Mouse (Mus musculus): ENCODE results near the gene Tspan14.

Tspan14 gene

DNA sequence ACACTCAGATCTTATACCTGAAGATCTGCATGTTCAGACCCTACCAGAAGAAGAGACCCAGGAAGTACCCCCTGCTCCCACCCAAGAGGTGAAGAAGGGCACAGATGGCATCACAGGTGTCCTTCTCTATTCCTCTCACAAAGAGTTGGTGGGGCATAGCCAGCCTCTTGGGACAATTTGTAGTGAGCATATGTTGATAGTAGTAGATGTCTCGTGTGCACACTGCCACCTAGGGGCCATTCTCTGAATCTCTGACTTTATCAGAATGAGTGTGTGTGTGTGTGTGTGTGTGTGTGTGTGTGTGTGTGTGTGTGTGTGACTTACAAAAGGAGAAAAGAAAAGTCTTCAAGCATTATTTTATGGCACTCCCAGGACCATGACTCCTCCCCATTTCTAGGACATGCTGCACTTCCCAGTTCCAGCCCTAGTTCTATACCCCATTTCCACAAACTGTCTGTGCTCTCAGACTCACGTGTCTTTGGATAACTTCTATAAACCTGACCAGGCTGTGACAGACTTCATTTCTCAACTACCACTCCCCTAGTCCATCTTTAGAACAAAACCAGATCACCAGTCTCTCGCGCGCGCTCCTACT lies 8.6 kb upstream of the Tspan14 start:
- DNase-seq (ENCODE audit: low spot score in 2 of 2): peak; percentile 69 to 75

DNA sequence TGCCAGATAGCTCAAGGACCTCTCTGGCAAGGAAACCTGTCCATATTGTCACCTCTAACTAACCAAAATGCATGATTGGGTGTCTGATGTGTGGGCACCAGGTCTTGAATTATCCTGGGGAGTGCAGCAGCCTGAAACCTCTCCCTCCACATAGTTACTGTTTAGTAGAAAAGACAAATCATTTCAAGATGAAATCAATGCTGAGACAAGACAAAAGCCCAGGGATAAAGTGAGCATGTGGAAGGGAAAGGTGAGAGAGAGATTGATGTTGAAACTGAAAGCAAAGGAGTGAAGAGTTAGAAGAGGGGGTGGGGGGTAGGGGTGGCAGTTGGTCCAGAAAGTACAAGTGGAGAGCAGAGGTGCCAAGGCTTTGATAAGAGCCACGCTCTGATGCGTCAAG lies 1.4 kb upstream of the Tspan14 start:
- no peak for DNase-seq (ENCODE audit: low spot score in 2 of 2)

DNA sequence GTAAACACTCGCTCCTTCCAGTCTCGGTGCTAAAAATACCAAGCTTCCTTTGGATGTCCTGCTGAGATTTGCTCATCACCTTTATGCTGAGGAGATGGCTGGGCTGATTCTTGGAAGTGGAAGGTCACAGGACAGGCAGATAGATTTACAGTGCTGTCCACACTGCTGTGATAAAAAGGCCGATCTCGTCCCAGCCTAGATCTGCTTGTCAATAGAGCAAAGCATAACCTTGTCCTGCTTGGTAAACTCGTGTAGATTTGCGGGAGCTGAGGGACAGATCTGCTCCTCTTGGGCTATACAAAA lies 942 bp upstream of the Tspan14 start:
- no peak for DNase-seq (ENCODE audit: low spot score in 2 of 2)

DNA sequence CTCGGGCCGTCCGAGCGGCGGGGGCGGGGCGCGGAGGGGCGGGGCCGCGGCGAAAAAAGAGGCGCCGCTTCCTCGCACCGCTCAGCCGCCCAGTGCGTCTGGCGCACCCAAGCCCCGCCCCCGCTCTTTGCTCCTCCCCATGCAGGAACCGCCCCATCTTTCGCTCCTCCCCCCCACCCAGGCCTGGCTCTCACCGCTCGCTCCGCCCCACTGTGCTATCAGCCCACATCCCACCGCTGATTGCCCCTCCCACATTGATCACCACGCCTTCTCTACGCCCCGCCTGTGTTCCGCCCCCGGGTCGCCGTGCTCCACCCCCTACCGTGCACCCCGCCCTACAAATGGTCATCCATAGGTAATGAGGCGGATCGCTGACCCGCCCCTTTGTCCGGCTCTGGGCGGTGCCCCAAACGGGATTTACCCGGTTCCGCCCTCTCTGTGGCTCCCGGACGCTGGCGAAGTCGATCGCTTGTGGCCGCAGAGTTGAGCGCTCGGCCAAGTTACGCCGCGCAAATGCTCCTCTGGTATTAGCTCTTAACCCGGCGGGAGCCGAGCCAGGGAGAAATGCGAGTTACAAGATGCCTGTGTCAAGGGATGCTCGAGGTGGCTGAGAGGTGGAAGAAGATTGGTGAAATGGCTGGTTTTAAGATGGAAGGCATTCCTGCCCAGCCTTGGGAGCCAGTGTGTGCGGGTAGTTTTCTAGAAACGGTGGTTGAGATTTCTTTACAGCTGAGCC lies 423 bp upstream of the Tspan14 start:
- DNase-seq (ENCODE audit: low spot score in 2 of 2): peak; percentile 93 to 94

DNA sequence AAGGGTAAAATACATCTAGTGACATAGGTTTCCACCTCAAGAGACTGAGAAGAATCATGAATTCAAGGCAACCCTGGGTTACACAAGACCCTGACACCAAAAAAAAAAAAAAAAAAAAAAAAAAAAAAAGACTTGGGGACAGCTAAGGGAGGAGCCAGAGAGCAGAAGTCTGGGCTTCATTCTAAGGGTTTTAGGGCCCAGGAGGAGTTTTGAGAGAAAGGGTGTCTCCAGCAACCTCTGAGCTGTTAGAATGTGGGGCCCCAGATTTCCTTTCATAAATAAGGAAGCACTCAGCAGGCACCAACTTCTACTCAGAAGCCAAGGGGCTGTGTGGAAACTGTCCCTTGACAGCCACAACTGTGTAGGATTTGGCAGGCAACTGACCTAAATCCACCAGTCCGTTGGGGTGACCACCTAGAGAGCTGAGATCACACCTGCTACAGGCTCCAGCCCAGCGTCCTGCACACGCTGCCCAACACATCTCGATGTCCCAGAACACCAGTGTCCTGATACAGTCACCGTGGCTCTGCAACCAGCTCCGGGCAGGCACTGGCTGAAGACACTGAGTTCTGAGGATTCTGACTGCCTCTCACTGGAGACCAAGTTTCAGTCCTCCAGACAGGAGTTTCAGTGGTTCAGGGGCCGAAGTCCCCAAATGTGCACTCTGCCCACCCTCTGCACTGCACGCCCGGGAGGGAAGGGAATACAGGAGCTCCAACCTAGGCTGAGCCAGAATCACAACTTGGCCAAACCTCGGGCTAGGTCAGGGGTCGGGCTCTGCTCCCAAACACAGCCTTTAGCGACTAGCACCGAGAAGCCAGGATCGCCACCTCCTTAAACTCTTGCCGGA lies 875 bp downstream of the Tspan14 start:
- no peak for DNase-seq (ENCODE audit: low spot score in 2 of 2)

DNA sequence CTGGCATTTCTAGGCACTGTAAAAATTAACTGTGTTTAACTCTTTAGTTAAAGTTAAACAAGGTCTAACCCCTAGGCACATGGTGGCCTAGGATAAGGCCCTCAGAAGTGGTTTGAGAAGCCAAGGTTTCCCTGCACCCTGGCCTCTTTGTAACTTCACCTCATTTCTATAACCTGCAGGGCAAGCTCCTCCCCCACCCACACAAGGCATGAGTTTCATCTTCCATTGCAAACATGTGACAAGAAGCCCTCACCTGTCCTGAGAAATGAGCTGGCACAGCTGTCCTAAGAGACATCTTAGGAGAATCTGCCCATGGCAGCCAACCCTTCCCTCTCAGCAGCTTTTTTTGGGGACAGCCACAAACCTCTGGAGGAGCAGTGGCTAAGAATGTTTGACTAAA lies 1.7 kb downstream of the Tspan14 start:
- no peak for DNase-seq (ENCODE audit: low spot score in 2 of 2)

DNA sequence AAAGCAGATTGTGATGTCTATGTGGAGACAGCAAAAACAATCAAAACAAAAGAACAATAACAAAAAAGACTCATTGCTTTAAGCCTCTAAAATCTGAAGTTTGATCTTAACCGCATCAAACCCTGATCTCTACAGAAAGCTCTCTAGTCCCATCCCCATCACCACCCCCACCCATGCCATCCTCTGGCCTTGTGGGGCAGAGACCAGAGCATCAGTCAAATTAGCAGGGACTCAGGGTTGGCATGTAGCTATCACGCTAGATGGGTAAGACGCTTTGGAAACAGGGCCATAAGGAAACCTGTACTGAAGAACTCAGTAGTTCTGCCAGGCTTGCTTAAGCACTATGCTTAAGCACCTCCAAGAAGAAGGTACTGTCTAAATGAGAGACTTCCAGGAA lies 2.4 kb downstream of the Tspan14 start:
- no peak for DNase-seq (ENCODE audit: low spot score in 2 of 2)

DNA sequence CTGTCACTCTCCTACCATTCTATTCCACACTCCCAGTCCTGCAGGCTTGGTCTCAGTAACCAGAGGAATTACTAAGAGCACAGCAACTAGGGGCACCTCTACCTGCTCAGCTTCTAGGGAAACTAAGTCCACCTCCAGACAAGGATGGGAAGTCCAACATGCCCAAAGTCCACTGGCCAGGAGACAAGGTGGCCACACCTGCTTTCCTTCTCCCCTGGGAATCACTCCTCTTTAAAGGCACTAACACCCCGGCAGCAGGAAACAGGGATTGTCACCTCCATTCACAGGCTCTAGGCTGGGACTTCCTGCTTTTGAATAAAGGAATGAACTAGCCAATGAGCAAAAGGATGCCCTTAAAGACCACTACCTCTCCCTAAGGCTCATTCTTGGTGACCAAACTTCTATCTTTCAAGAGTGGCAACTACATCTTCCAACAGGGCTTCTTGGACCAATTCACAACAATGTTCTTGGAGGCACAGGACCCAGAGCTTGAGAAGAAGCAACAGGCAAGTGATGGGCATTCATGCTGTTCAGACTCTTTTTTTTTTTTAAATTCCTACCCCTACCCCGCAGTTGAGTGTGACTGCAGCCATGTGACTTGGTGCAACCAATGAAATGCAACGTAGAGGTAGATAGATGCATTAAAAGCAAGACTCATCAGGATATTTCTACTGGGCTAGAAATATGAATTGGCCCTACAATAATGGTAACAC lies 3.0 kb downstream of the Tspan14 start:
- no peak for DNase-seq (ENCODE audit: low spot score in 2 of 2)

DNA sequence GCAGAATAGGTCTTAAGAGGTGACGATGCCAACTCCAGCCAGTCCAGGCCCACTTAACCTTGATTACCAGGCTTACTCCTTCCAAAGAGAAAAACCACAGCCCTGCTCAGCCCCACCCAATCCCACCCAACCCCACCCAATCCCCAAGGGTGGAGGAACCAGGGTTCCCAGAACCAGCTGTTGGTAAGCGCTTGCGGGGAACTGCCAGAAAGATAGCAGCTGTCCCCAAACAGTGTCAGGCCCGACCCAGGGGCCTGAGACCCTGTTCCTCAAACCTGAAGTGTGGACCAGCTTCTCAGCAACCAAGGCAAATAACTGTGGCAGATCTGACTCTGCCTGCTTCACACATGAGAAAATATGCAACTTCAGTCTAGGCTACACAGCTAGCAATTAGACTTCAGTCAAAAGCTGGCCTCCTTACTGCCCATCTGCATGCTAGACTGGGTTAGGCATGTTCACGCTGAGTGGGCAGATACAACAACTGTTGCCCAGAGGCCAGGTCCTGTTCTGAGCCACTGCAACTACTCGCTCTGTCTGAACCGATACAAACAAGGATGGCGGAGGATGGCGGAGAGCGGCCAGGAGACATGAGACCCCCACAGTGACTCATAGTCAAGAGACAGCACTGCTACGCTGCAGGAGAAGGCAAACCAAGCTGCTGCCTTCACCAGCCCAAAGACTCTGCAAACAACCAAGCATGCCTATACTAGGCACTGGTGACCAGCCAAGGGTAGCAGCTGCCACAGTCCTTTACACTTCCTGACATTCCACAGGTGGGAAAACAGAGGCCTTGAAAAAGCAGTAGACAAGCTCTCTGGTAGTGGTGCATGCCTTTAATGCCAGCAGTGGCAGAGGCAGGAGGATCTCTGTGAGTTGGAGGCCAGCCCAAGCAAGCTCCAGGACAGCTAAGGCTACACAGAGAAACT lies 4.0 kb downstream of the Tspan14 start:
- no peak for DNase-seq (ENCODE audit: low spot score in 2 of 2)

DNA sequence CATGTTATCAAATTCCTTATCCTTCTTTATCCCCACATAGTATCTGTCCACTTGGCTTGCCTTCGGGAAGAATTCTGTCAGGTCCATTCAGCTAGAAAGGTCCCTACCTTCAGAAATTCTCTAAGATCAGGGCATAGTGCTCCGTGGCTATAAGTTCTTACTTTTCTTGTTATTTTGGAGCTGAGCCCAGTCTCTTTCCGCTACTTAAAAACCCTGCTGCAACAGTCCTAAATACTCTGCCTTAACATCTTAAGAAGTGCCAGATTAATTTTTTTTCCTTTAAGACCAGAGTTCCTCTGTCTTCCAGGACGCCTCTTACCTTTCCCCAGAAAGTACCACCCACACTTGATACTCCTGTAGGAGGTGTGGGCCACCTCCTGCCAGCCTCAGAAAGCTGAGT lies 6.4 kb downstream of the Tspan14 start:
- DNase-seq (ENCODE audit: low spot score in 2 of 2): no peak

DNA sequence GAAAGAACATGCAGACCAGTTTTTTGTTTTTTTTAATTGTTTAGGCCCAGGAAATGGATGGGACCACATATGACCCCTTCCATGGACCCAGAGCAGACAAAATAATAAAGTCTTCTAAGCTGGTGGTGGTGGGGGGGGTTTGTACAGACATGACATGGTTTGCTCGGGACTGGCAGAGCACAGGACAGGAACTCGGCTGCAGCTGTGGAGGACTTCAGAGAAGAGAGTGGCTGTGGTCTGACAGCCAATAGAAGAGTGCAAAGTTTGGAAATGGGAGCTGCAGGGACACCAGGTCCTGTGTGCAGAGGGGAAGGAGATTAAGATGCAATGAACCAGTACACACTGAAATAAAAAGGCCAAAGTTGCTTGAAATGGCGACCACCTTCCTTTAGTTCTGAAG lies 7.0 kb downstream of the Tspan14 start:
- no peak for DNase-seq (ENCODE audit: low spot score in 2 of 2)

DNA sequence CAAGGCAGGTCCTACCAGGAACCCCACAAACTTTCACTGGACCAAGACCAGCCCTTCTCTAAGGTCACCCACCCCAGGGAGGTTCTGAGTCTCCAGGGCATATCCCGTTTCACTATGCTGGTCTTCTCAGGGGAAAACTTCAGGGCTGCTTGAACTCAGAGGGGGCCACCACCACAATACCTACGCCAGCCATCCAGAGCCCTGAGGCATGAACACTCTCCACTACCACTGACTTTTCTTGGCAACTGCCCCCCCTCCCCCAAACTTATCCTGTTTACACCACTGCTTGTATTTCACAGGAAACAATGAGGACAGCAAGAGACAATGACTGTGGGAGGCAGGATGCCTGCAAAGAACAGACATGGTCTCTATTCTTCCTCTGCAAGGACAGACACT lies 7.6 kb downstream of the Tspan14 start:
- DNase-seq (ENCODE audit: low spot score in 2 of 2): no peak

DNA sequence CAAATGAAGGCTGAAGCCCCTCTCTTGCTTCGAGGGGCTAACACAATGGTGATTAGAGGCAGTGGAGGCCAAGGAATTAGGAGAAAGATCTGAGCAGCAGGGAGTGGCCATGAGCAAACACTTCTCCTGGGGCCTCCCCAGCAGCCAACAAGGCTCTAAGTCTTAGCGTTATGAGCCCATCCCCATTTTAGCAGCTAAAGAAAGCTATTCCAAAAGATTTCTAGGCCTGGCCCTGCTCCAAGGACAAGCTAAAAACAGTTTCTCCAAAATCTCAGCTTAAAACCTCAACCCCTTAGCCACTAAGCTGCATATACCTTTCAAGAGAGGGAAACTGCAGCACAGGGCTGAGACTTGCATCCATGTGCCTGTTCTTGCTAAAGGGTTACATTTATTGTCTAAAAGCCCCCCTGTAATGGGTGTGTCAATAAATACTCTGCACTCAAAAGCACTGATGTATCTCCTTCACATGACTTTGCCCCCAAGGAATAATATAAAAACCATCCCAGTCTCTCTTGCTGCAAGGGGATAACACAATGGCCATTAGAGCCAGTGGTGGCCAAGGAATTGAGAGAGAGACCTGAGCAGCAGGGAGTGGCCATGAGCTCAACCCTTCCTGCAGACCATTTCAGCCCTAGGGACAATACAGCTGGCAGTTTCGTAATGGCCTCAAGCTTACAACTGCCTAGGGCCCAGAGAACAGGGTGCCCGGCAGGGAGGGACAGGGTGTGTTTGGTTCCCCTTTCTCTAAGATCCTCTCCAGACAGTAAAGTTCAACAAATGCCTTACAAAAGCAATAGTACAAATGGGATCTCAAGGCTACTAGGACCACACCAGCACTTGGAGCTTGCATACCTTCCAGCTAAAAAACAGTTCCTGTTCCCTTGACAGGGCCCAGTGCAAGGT lies 8.3 kb downstream of the Tspan14 start:
- peak; percentile 66 to 77 for DNase-seq (ENCODE audit: low spot score in 2 of 2)

DNA sequence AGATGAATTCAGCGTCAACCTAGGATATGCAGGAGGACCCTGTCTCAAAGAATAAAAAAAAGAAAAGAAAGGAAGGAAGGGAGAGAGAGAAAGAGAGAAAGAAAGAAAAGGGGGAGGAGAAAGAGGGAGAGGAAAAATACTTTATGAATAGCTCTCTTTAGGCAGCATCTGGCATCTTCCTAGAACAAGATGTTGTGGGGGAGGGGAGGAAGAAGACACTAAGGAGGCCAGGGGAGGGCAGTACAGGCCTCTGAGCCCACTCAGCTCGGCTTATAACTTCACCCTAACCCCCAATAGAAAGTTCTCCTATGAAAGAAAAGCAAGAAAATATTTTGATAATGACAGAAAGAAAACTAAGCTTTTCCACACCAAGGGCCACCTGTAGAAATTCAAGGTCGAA lies 9.0 kb downstream of the Tspan14 start:
- DNase-seq (ENCODE audit: low spot score in 2 of 2): no peak

DNA sequence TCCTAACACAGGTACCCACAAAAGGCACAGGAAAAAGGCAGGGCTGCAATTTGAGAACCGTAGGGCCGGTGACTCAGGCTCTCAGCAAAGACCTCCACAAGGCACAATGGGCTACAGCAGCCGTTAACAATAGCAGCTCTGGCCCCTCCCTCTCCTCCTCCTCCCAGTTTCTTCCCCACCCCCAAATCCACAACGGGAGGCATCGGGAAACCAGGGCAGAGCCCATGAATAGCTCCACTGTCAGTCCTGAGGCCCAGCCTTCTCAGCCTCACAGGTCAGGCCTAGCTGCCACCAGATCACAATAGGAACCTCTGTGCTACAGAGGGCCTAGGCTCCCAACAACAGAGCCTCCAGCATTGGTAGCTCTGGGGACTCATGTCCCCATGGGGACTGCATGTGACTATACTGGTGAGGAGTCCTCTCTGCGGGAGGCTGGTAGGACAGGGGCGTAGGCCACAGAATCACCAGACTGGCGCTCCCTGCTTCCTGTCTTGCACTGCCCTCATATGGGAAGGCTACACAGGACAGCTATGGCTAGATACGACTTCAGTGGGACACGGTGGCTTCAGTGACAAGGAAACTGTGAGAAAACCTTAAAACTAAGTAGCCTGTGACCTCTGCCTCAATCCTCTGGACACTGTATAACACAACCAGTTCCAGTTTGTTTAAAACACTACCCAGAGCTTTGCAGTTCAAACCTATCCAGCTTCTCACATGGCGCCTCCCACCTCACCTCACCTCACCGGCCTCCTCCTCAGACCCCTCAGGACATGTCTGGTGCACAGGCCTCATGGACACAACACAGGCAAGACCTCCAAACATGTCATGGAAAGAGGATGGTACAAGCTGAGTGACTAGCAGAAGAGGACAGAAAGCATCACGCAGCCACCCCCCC lies 10.1 kb downstream of the Tspan14 start:
- peak; percentile 67 to 68 for DNase-seq (ENCODE audit: low spot score in 2 of 2)

DNA sequence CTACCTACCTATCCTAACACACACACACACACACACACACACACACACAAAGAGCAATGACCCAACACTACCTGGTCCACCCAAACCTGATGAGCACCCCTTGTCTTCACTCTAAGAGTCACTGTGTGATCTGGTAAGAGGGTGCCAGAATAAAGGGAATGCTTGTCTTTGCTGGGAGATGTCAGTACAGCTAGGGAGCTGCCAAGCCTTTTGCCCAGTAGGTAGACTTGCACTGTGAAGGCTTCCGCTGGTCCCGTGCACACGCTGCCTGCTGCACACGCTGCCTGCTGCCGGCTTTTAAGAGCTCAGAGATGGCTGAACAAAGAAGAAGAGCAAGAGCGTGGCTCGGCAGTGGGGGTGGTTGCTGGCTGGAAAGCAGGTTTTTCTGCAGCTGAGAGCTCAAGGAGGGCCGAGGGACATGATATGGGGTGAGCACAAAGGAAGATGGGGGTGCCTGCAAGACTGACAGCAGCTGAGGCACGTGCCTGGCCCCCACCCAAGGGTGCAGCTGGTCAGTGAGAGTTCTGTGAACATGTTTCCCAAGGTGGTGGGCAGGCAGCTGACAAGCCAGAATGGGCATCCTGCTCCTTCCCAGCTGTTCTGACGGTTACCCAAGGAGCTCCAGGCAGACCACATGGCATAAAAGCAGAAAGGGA lies 10.9 kb downstream of the Tspan14 start:
- peak; percentile 86 for DNase-seq (ENCODE audit: low spot score in 2 of 2)

DNA sequence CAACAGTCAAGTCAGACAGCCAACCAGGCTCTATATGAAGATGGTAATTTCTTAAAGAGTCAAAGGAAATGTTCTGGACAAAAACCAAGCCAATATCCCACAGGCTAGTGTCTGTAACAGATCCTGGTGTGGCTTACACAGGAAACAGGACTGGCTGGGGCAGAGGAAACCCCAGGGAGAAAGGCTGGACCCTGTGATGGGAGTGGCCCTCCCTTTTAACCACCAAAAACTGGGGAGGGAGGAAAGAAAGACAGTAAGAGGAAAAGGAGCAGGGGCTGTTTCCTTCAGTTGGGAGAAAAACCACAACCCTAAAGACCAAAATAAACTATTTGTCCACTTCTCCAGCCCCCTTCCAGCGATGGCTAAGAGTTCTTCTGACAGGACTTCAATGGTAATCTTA lies 11.5 kb downstream of the Tspan14 start:
- no peak for DNase-seq (ENCODE audit: low spot score in 2 of 2)

DNA sequence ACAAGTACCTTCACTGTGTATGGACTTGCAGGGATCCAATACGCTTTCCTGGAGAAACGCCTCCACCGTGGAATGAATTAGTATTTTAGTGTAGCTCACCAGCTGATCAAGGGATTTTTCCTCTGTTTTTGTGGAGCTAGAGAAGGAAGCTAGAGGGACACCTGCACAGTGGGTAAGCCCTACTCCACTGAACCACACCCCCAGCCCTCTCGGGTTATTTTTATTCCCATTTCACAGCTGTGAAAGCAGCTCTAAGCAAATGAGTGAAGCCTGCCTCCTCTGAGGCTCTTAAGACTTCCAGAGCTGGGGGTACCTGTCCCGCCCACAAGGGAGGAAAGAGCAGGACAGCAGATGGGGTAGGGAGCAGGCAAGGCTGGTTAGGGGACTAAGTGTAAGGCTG lies 13.2 kb downstream of the Tspan14 start:
- no peak for DNase-seq (ENCODE audit: low spot score in 2 of 2)

DNA sequence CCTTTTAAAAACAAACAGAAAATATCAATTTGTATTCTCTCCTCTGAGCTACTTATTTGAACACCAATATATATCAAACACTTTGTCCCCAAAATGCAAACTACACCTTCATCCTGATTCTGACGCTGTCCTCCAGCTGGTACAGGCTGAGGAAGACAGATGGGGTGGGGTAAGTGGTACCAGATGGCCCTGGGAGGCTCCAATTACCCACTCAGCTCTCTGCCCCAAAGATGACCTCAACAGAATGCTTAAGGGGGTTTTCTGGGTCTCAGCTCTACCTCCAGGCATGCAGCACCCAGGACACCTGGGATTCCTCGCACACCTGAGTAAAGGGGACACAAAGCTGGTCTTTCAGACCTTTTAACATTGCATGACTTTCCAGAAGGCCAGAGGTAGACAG lies 13.9 kb downstream of the Tspan14 start:
- DNase-seq (ENCODE audit: low spot score in 2 of 2): no peak

Measured in right cerebral cortex, postnatal 36 days (tissue).